Mouse (Mus musculus) common myeloid progenitor, adult 5-6 weeks (primary cell): ENCODE results near the gene Sigmar1. TPM values are rescaled to one million over a fixed set of nuclear protein-coding genes. Genes with fewer than 3 reads are reported as not detected.
"Not testable (repeated sequence)": the region's sequence is repeated elsewhere in the genome, so short reads cannot be mapped to it uniquely, and the experiment has no call there.

Experiments used
- ATAC-seq: replicated peaks from 2 replicates; pipeline ENCODE4 v1.8.0; 2016; ENCODE audit warnings: low read depth, mild to moderate bottlenecking, moderate TSS enrichment, inconsistent platforms; ENCODE audit not compliant: poor library complexity, severe bottlenecking
- total RNA-seq: library from RNA; stranded (forward); fragments of 200-1000, 187-1606 nt; gene quantifications from 2 replicates; pipeline ENCODE4 v1.2.3, GENCODE M21; 2017

The Sigmar1 gene
- total RNA-seq, 1 experiment from 2014 or later: 86.9 TPM

- ATAC-seq: no peak
Measured at GRCm38 (mm10) chr4:41712421-41713196, 43.3 kb downstream of the Sigmar1 start.

GRCm38 (mm10) chr4:41711705-41712375, 44.1 kb downstream of the Sigmar1 start:
- no peak for ATAC-seq

- ATAC-seq: no peak
Measured at GRCm38 (mm10) chr4:41710229-41710628, 45.7 kb downstream of the Sigmar1 start.

GRCm38 (mm10) chr4:41708192-41708745, 47.7 kb downstream of the Sigmar1 start:
- ATAC-seq: 0 out of 2 replicates have a peak, but pooled peaks have one; percentile 40

GRCm38 (mm10) chr4:41707011-41707535, 48.9 kb downstream of the Sigmar1 start:
- peak; percentile 88 for ATAC-seq

- no peak for ATAC-seq
Measured at GRCm38 (mm10) chr4:41705922-41706754, 49.8 kb downstream of the Sigmar1 start.

- no peak for ATAC-seq
Measured at GRCm38 (mm10) chr4:41704651-41705050, 51.3 kb downstream of the Sigmar1 start.

GRCm38 (mm10) chr4:41702226-41702625, 53.7 kb downstream of the Sigmar1 start:
- ATAC-seq: not testable (repeated sequence)

- not testable (repeated sequence) for ATAC-seq
Measured at GRCm38 (mm10) chr4:41700224-41700623, 55.7 kb downstream of the Sigmar1 start.

GRCm38 (mm10) chr4:41699783-41700182, 56.2 kb downstream of the Sigmar1 start, which contains the start of gene Il11ra1:
TSS of gene Il11ra1 (plus strand) at chr4:41699989.
- not testable (repeated sequence) for ATAC-seq

GRCm38 (mm10) chr4:41698421-41699016, 57.4 kb downstream of the Sigmar1 start:
- not testable (repeated sequence) for ATAC-seq

GRCm38 (mm10) chr4:41696930-41697841, 58.8 kb downstream of the Sigmar1 start, which contains the start of gene Cntfr:
TSS of gene Cntfr (minus strand) at chr4:41697089.
- ATAC-seq: not testable (repeated sequence)

- ATAC-seq: not testable (repeated sequence)
Measured at GRCm38 (mm10) chr4:41696452-41696851, 59.5 kb downstream of the Sigmar1 start.

GRCm38 (mm10) chr4:41695800-41696199, 60.2 kb downstream of the Sigmar1 start:
- not testable (repeated sequence) for ATAC-seq

GRCm38 (mm10) chr4:41693511-41693910, 62.4 kb downstream of the Sigmar1 start:
- ATAC-seq: not testable (repeated sequence)

GRCm38 (mm10) chr4:41690014-41690413, 65.9 kb downstream of the Sigmar1 start:
- ATAC-seq: not testable (repeated sequence)

- ATAC-seq: not testable (repeated sequence)
Measured at GRCm38 (mm10) chr4:41688562-41688961, 67.4 kb downstream of the Sigmar1 start.
